Mouse (Mus musculus): ENCODE measurements around the gene Gdf7. TPM values are rescaled to one million over a fixed set of nuclear protein-coding genes. Genes with fewer than 3 reads are reported as not detected.

Gene Gdf7
- total RNA-seq, 2 experiments from 2014 or later, result 0.23 to 0.26 TPM

DNA sequence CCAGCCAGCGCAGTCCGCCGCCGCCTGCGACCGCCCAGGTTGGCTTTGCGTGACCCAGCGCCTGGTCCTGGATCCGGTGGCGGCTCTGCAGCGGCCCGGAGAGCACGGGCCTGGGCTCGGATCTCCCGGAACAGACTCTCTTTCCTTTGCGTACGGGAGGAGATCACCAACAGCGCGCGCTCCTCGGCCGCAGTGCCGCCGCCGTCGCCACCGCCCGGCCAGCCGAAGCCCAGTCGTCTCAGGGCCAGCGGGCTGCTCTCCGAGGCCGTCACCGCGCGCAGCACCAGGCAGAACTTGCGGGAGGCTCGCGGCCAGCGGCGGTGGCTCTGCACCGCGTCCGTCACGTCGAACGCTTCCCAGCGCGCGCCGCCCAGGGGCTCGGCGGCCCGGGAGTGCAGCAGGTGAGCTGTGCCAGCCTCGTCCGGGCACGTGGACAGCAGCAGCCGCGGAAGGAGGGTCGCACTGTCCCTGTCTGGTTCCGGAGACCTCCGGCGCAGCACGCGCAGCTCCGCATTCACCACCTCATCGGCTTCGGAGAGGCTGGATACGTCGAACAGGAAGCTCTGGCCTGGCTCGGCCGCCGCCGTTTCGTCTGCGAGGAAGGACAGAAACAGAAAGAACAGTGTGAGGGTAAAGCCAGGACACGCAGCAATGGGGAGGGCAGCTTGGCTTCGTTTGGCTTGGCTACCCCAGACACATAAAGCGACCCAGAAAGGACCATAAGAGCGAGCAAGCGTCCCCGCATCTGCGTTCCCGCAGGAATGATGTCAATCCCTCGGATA lies 3.2 kb downstream of the Gdf7 start:
- no peak for DNase-seq (ENCODE audit: low spot score in 2 of 2)

DNA sequence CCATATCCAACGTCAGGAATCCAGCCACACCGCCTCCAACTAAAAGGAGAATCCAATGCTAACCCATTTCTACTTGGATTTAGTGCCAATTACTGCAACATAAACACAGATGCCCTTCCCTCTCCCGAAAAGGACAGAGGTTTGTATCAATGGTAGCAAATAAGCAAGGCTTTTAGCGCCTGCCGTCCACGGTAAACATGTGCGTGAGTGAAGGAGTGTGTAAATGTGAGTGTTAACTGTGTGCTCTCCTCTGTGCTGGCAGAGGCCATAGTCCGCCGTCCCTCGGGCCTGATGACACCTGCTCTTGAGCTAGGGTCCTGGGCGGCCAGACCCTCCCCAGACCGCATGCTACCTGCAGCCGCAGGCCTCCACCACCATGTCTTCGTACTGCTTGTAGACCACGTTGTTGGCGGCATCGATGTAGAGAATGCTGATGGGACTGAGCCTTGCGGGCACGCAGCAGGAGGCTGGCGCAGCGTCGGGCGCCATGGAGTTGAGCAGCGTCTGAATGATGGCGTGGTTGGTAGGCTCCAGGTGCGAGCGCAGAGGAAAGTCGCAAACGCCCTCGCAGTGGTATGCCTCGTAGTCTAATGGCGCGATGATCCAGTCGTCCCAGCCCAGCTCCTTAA lies 4.1 kb downstream of the Gdf7 start:
- no peak for DNase-seq (ENCODE audit: low spot score in 2 of 2)

- no peak for DNase-seq (ENCODE audit: low spot score in 2 of 2)
Measured at GRCm38 (mm10) chr12:8296154-8296553, 5.6 kb downstream of the Gdf7 start.

DNA sequence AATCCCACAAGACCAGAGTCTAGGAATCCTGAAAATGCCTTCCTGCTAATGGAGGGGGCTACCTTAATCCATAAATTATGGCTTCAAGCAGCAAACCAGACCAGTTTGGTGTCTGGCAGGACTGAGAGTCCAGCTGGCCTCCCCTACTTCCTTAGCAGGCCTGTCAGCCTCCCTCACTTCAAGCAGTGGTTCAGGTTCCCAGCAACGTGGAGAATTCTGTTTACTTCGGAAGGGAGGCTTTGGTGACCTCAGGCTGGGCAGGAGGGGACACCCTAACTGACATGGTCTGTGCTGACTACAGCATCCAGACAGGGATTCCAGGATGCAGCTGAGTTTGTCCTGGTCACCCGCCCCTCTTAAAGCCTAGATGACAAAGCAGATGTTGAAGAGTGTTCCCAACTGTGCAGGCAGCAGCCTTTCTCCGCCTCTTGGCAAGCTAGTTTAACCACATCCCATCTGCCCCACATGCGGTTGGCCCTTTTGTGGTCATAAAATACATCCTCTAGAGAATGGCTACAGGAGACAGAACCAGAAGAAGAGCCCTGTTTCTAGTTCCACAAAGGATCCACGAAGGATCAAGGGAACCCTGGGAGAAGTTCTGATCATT lies 6.3 kb downstream of the Gdf7 start:
- no peak for DNase-seq (ENCODE audit: low spot score in 2 of 2)

- no peak for DNase-seq (ENCODE audit: low spot score in 2 of 2)
Measured at GRCm38 (mm10) chr12:8291157-8291853, 10.4 kb downstream of the Gdf7 start.

DNA sequence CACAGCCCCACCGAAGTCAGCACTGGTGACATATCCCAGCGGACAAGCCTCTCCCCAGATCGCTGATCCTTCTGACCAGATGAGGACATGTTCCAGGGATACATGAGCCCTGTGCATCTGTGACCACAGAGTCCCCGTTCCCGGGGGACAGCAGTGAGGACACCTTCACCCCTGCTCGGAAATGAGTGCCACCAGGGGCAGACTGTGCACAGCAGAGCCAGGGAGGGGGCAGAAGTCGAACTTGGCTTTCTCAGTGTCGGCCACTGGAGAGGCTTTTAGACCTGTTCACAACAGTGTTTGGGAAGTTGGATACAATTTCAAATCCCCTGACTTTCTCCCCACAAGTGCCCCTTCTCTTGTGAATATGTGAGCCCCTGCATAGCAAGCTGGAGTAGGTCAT lies 12.3 kb downstream of the Gdf7 start:
- DNase-seq (ENCODE audit: low spot score in 2 of 2), result no peak

DNA sequence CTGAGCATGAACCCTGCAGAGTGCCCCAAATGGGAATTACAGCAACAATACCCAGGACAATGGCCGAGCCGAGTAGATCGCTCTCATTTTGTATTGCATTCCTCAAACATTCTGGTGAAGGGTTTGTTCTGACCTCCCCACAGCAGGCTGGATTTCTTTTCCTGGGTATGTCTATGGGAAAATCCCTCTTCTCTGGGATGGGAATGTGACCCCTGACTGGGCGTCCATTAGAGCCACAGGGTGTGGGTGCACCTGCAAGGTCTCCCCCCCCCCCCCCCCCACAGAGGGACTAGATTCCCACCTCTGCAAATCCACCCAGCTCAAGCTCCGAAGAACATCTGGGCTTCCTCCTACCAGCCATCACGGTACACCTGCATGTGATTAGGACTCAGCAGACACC lies 12.7 kb downstream of the Gdf7 start:
- no peak for DNase-seq (ENCODE audit: low spot score in 2 of 2)

DNA sequence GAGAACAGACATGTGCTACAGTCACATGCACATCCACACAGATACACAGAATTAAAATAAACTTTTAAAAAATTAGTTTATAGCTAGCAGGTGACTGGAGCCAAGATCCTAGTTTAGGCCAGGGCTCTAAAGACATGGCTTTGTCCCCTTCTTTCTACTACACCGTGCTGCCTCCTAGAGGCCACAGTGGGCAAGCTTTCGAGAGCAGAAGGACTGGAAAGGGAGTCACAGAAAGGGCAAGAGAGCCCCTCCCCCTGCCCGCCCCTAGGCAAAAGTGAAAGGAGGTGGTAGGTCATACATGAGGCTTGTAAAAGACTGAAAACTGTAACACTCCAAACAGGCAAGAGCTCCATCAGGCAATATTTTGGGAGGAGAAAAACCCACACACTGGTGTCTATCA lies 13.8 kb downstream of the Gdf7 start:
- DNase-seq (ENCODE audit: low spot score in 2 of 2), result no peak

GRCm38 (mm10) chr12:8281225-8282017 lies 20.3 kb downstream of the Gdf7 start:
- DNase-seq (ENCODE audit: low spot score in 2 of 2), result no peak

DNA sequence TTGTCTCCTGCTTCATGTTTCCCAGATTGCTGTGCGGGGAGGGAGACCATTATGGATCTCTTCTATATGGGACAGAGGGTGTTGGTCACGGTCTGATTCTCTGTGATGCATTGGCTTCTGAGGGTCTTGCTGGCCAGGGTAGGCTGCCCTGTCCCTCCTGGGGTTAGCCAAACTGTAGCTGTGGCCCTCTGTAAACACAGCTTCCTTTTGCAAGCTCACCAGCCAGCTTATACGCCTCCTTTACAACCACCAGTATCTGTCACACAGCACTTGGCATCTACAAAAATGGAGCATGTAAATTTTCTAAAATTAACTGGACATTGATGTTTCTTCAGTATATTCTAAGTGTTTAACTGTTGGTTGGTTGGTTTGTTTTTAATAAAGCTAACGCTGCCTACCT lies 26.3 kb downstream of the Gdf7 start:
- DNase-seq (ENCODE audit: low spot score in 2 of 2), result no peak

DNA sequence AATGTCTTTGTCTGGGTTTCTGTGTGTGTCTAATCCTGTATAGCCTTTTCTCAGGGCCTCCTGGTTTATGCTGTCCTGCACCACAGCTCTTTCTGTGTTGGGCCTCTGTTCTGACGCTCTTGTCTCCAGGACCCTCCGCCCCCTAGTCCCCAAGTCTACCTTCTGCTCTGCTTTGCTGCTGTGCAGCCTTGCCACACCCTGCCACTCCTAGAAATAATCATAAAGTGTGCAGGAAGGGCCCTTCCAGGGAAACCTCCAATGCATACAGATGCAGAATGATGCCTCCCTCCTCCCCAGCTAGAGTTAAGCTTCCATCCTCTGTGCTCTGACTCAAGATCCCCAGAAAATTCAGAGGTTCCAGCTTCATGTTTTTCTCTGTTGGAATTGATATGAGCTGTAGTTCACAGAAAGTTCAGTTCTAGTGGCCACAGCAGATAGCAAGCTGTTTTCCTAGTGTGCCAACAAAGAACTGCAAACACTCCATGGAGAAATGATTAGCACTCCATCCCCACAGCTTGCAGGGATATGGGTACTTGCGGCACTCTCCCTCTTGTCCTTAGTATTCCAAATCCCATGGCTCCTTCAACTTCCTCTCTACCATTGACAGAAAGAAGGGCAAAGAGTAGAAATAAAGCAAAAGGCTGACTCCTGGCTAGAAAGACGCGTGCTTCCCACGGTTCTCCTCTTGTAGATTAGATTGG lies 28.1 kb downstream of the Gdf7 start:
- DNase-seq (ENCODE audit: low spot score in 2 of 2), result no peak

GRCm38 (mm10) chr12:8271405-8271804 lies 30.3 kb downstream of the Gdf7 start:
- DNase-seq (ENCODE audit: low spot score in 2 of 2), result no peak

DNA sequence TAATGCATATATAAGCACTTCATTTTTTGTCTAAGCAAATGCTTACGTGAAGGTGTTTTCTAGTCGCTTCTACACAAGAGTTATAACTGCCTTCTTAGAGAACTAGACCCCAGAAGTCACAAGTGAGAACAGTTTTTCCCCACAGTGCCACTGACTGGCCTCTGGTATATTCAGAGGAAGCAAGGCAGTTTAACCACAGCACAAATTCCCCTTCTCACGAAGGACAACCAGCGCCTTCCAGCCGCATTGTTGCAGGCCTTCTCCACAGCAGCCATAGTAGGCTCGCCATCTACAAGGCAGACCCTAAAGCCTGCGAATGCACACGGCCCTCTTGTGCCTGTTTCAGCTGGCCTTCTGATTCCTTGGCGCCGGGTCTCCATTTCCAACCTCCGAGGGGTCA lies 32.1 kb downstream of the Gdf7 start:
- no peak for DNase-seq (ENCODE audit: low spot score in 2 of 2)

DNA sequence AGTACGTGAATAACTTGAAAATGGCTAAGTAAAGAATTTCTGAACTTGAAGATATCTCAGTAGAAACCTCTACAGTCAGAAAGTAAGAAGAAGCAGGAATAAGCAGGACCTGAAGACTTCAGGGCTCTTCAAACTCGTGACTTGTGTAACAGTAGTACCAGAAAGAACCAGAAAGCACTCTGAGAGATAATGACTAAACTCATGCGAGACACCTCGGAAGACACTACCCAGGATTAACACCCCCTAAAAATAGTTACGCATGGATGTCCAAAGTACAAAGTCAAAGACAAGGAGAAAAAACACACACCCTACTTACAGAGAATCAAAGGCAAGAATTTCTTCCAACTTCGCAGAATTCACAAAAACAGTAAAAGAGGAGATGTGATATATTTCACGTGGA lies 35.4 kb downstream of the Gdf7 start:
- no peak for DNase-seq (ENCODE audit: low spot score in 2 of 2)

- DNase-seq (ENCODE audit: low spot score in 2 of 2), result no peak
Measured at GRCm38 (mm10) chr12:8260297-8260696, 41.5 kb downstream of the Gdf7 start.

Other genes starting within 250 kb of the Gdf7 start
- 10 to 100 TPM; 42.7 to 45.2 TPM for gene Ldah, start 93.8 kb downstream of the Gdf7 start, total RNA-seq (2021)
- gene Hs1bp3, start 11.5 kb upstream of the Gdf7 start, total RNA-seq (2021), result 10 to 100 TPM; 10.3 to 11.6 TPM
- gene Rhob, start 198.1 kb upstream of the Gdf7 start, total RNA-seq (2021), result 100 to 1,000 TPM; 387 to 396 TPM